Mouse (Mus musculus): ENCODE data around the gene Plxdc2.
"Not testable (repeated sequence)": the region's sequence is repeated elsewhere in the genome, so short reads cannot be mapped to it uniquely, and the experiment has no call there.

Gene Plxdc2

GRCm38 (mm10) chr2:16749302-16749909 is 393.3 kb downstream of the Plxdc2 start:
- no peak for DNase-seq (ENCODE audit: low read depth)

- no peak for DNase-seq (ENCODE audit: low read depth)
Measured at GRCm38 (mm10) chr2:16757158-16757557, 401.1 kb downstream of the Plxdc2 start.

GRCm38 (mm10) chr2:16759766-16760165 is 403.7 kb downstream of the Plxdc2 start:
- DNase-seq (ENCODE audit: low read depth), result no peak

- DNase-seq (ENCODE audit: low read depth), result not testable (repeated sequence)
Measured at GRCm38 (mm10) chr2:16769149-16769548, 413.0 kb downstream of the Plxdc2 start.

DNA sequence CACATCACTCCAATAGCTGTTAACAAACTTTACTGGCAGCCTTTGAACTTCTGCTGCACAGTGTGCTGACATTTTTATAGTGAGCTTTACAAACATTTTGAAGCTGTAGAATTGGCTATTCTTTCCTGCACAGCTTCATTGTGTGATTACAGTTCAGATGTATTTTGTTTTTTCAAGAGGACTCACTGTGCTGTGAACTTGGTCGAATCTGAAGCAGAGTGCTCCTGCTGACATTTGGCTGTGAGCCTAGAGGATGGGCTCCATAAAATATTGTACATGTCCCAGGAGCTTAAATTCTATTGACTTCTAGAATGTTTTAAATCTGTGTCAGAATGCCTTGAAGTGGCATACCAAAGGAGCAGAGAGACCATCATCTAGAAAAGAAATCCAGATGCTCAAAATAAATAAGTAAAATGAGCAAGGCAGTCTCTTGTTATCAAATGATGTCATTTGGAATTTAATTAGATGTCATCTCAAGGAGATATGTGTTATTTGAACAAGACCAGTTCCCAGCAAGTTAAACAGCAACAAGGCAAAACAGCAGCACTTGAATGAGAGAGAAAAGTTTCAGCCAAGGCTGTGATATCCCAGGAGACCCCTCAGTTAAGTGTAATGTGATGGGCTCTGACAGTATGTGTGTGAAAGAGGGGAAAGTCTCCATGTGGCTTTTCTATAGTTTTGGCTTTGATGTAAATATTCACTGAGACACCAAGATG is 417.5 kb downstream of the Plxdc2 start:
- DNase-seq (ENCODE audit: low read depth), result no peak

GRCm38 (mm10) chr2:16774114-16774433 is 418.0 kb downstream of the Plxdc2 start:
- DNase-seq (ENCODE audit: low read depth), result no peak

DNA sequence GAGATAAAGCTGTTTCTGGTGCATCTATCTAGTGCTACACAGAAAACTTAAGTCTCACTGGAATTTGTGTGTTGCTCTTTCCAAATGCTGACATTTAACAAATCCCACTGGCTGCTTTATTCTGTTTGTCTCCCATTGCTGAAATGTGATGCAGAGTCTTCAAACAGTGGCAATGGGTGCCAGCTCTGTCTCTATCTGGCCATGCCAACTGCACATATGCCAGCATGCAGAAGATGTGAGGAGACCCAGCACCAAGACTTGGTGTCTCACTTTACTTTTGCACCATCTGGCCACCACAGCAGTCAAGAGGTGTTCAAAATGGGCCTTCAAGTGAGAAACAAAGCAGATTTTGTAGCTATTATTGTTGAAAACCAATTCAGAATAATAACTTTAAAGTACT is 439.2 kb downstream of the Plxdc2 start:
- DNase-seq (ENCODE audit: low read depth), result no peak

Measured in 416B (cell line).